Mouse (Mus musculus) 3134 (cell line): ENCODE results near the gene Stxbp5l.
"Not testable (repeated sequence)": the region's sequence is repeated elsewhere in the genome, so short reads cannot be mapped to it uniquely, and the experiment has no call there.

Experiments used
- DNase-seq: peaks from one replicate; pipeline ENCODE4 v3.0.0-alpha.2; 2011; ENCODE audit warnings: low spot score; ENCODE audit not compliant: insufficient read length; ENCODE audit errors: extremely low read depth

The Stxbp5l gene

GRCm38 (mm10) chr16:37384821-37385344 is at the start of gene Stxbp5l:
TSS of gene Stxbp5l (minus strand) at chr16:37384962.
- peak; percentile 7 for DNase-seq

DNA sequence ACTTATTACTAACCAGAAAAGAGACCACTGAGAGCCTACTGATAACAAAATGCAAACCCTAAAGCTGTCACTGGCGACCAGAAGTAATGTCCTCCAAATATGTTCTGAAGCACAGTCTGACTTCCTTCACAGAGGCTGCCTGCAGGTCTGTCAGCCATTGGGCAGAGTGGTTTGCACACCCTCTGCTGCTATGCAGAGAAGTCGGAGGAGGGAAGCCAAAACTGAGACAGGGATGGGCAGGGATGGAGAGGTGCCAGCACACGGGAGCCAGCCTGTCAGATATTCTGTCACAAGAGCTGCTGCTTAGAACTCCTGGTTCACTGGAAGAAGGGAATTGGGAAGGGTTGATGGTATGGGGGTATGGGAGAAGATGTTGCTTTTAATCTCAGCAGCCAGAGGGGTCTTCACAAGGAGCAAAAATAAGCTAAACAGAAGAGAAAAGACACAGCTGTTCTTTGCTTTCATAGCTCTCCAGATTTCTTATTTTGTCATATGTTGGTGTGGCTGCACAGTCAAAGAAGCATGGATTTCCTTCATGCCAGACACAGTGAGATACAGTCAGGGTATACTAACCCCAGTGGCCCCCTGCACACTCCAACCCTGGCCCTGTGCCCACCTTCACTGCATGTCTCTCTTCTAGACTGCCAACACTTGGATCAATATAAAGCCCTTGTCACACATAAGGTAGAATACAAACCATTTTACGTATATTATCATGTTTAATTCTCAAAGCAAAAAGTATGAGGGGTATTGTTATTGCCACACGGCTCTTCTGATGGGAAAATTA is 48.8 kb upstream of the Stxbp5l start:
- DNase-seq: no peak

DNA sequence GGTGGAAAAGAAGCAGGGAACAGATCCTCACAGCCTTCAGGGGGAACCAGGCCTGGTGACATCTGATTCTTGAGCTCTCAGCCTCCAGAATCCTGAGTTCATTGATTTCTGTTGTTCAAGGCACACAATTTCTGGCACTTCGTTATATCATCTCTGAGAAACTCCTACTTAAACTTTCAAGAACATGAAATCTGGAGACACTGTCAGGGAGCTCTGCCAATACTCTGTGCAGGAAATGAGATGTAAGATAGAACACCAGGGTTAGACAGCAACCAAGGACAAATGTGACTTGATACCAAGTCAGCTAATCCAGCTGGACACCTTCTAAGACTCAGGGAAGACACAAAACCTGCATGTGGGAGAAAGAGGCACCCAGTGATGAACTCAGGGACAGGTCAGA is 40.7 kb upstream of the Stxbp5l start:
- no peak for DNase-seq

DNA sequence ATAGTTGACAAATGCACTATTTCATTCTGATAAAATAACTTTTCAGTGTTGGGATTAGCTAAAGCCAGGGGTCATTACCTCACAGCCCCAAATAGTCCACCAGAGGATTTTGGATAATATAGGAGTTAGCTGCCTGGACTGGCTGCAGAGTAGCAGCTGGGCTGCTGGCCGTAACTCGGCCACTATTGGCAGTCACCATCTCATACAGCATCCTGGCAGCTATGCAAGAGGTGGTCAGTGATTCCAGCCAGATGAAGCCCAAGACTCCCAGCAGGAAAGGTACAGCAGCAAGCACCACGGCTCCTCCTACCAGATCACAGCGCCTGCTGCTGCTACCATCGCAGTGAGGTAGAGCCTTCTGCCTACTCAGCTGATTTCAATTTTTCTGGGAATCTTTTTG is 38.1 kb upstream of the Stxbp5l start:
- DNase-seq: no peak

DNA sequence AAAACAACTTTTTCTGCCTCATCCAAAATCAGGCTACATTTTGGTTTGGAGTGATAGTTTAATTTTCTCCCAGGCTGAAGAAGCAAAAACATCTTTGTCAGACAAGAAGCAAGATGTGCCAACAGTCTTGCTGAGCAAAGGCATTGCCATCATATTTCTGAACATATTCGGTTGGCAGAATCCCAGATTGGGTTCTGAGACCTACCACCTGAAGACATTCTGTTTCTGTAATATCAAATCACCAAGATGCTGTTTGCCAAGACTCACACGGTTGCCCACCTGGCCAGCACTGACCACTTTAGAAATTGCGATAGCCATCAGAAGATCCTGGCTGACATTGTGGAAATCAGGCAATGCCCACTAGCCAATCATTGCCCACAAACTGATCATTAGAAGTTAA is 37.1 kb upstream of the Stxbp5l start:
- no peak for DNase-seq

GRCm38 (mm10) chr16:37420512-37420911 is 35.8 kb upstream of the Stxbp5l start:
- peak; percentile 12 for DNase-seq

DNA sequence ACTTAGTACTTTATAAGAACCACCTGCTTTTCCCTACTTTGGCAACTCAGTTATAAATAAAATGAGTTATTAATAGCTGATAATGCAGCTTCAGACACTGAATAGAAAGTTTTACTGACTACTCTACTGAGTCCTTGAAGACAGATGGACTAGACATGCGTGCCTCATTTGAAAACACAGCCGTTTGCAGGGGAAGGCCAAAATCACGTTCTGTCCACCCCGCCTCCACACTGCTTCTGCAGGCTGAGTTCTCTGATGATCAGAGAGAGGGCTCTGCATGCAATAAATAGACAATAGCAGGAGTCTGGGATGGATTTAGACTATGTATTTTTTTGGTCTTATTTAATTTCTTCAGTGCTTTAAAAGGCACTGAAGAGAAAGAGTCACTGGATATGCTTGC is 20.8 kb upstream of the Stxbp5l start:
- DNase-seq: no peak

DNA sequence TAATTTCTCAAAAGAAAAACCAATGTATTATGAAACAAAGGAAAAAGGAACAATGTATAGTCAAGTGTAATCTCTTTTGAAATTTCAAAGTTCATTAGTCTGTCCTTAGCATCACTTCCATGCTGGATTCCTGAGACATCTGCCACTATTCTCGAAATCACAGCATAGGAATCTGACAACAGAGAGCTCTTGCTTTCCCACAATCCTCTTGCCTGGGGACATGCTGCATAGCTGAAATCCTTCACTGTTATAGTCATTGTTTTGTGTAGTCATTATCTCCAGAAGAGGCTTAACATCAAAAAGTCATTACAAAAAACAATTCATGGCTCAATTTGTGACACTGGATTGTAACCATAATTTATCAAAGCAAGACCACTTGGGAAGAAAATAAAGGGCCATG is 20.2 kb upstream of the Stxbp5l start:
- DNase-seq: no peak

GRCm38 (mm10) chr16:37389964-37390363 is 5.2 kb upstream of the Stxbp5l start:
- no peak for DNase-seq

- DNase-seq: no peak
These were observed 4.6 kb upstream of the Stxbp5l start for GRCm38 (mm10) chr16:37389201-37389905.

DNA sequence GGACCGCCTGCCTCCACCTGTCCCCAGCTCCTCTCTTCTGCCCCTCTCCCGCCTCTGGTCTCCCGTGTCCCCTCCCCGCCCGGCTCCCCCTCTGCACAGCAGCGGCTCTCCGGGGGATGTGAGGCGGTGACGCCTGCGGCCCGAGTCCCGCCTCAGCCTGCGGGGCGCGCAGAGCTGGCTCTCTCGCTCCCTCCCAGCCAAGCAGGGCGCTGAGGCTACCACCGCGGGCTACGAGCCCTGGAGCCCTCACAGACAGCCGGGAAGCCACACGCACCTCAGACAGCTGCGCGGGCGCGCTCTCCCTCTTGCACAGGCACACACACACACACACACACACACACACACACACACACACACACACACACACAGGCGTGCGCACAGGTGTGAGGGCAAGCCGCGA is 393 bp downstream of the Stxbp5l start:
- peak; percentile 2 for DNase-seq

DNA sequence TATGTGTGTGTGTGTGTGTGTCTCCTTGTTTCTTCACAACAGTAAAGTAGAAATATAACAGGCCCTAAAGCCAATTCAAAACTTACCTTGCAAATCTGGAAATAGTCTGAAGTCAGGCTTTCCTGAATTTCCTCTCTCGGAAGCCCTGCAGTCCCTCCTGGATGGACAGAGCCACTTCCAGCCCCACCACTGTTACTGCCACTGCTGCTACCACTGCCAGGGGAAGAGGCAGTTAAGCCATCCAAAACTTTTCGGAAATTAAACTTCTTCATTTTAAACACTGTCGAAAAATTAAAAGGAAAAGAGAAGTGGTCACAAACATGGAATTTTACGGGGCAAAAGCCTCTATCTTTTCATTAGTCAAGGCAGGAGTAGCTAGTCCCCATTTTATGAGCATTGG is 1.3 kb downstream of the Stxbp5l start:
- no peak for DNase-seq

- DNase-seq: no peak
These were observed 12.0 kb downstream of the Stxbp5l start for GRCm38 (mm10) chr16:37372716-37373115.

DNA sequence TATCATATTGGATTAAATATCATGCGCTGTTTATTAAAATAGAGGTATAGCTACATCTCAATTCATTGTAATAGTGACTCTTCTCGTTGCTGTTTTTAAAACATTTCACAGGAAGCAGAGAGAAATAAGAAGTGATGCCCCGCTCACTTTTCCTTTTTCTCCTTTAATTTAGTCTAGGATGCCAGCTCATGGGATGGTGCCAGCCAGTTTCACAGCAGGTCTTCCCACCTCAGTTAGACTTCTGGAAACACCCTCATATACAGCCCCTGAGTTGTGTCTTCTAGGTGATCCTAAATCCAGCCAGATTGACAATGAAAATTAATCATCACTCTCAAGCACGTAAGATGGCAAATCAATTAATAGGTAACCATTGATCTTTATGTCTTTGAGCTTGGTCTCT is 17.3 kb downstream of the Stxbp5l start:
- no peak for DNase-seq

DNA sequence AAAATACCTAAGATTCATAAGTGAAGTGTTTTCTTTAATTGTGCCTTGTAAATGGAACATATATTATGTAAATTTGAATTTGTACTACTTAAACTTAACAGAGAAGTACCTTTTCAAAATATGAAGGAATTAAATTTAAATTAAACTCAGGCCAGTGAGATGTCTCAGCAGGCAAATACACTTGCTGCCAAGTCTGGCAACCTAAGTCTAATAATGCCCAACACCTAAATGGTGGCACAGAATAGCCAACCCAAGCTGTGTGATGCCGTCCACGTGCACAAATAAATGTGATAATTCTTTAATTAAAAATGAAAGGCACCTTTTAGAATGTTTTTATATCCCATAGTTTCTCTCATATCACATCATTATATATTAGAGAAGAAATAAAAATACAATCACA is 20.8 kb downstream of the Stxbp5l start:
- no peak for DNase-seq

DNA sequence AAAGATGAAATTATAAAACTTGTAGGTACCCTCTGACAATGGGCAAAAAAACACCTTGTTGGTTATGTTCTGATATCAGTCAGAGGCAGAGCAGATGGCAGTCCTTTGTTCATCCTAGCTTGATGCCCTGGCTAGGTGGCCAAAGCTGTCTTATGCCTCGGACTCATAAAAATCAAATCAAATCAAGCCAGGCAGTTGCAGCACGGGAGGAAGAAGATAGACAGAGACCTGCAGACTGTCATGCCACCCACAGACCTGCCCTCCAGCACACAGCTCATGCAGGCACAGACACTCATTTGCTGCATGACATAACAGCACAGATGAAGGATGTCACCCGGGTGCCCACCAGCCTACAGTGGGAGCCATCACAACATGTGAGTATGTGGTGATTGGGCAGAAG is 29.1 kb downstream of the Stxbp5l start:
- DNase-seq: no peak

GRCm38 (mm10) chr16:37347092-37347491 is 37.7 kb downstream of the Stxbp5l start:
- DNase-seq: no peak

DNA sequence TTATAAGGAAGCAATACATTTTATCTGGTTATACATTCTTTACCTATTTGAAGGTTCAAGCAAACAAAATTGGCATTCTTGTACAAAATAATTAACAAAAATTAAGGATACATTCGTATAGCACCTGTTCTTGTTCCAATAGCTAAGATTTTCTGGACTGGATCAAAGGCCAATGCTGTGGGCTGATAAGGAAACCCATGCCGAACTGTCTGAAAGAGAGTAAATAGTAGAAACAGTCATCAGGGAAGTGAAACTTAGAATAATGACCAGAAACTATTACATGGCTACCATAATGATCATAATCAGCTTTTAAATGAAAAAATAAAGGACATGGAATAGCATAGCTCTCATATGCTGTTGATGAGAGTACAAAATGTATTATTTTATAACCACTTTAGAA is 39.8 kb downstream of the Stxbp5l start:
- no peak for DNase-seq

DNA sequence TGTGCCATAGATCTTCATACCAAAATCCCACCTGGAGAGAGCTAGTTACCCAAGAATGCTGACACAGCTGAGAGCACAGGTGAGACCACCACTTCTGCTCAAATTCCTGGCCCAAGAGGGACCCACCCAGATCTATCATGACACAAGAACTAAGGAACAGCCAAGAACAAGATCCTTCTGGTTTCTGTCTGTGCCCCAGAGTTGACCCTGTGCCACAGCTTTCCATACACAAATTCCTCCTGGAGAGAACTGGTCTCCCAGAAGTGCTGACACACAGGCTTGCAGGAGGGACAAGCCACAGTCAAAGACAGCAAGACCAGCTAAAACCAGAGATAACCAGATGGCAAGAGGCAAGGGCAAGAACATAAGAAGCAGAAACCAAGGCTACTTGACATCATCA is 43.3 kb downstream of the Stxbp5l start:
- DNase-seq: not testable (repeated sequence)

DNA sequence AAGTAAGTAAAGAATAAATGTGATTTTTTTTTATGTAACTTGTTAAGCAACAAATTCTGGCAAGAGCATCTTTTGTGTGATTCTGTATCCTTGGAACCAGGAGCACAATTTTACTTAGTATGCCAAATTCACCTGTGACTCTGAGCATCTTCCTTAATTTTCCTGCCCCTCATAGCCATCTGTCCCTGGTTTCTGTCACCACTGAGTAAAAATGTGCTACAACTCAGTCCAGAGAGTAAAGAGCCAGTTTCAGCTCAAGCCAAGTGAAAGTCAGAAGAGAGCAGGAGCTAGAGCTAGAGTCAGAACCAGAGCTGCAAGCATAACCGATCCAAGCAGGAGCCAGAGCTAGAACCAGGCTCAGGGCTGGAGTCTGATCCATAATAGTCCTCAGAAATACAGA is 46.6 kb downstream of the Stxbp5l start:
- no peak for DNase-seq

DNA sequence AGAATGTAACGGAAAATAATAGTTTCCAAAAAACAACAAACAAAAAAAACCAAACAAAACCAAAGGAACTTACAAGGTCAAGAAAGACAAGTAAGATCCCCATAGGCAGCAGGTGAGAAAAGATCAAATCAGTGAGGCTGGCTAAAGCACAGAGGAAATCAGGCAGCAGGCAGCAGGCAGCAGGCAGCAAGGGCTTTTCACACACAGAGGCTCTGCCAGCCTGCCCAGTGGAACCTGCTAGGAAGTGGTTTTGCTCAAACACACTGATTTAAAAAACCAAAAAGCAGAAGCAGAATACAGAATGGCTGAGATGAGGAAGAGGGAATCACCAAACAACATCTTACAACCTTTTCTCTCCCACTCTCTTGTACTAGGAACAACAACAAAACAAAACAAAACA is 47.2 kb downstream of the Stxbp5l start:
- no peak for DNase-seq

DNA sequence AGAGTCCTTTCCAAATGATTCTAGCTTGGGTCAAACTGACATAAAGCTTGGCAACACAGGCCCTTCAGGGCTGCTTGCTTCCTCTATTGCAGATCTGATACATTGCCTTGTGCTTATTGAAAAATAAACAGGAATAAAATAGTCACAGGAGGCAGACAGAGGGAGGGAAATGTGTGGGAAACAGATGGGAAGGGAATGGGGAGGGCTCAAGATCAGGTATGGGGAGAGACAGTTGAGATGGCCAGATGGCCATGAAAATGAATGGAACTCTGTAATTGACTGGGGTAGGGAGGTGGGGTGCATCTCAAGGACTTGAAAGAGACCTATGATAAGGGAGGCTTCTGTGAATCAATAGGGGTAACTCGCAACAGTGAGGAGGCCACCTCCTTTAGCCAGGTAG is 80.3 kb downstream of the Stxbp5l start:
- DNase-seq: no peak
